Mouse (Mus musculus) T-cell, adult 2 months (primary cell): Measurements from ENCODE around the gene Crip1.

ENCODE experiments used
- DNase-seq: peaks from one replicate; pipeline ENCODE4 v3.0.0; 2022; ENCODE audit warnings: low spot score

The Crip1 gene

GRCm38 (mm10) chr12:113148381-113149035 lies 2.4 kb downstream of the Crip1 start:
- peak; percentile 14 for DNase-seq

GRCm38 (mm10) chr12:113149341-113149740 lies 3.2 kb downstream of the Crip1 start:
- no peak for DNase-seq

GRCm38 (mm10) chr12:113149896-113150295 lies 3.8 kb downstream of the Crip1 start:
- peak; percentile 62 for DNase-seq

- no peak for DNase-seq
Observed at GRCm38 (mm10) chr12:113150591-113150990, 4.5 kb downstream of the Crip1 start.

GRCm38 (mm10) chr12:113151046-113151445 lies 4.9 kb downstream of the Crip1 start:
- DNase-seq, result no peak

- peak; percentile 39 for DNase-seq
Observed at GRCm38 (mm10) chr12:113151661-113152271, 5.7 kb downstream of the Crip1 start.

- DNase-seq, result peak; percentile 76
Observed at GRCm38 (mm10) chr12:113152272-113152661, 6.2 kb downstream of the Crip1 start.

GRCm38 (mm10) chr12:113152991-113153525 lies 6.9 kb downstream of the Crip1 start:
- DNase-seq, result no peak

GRCm38 (mm10) chr12:113153971-113154370 lies 7.9 kb downstream of the Crip1 start:
- DNase-seq, result no peak

- DNase-seq, result no peak
Observed at GRCm38 (mm10) chr12:113154747-113155075, 8.6 kb downstream of the Crip1 start.

- peak; percentile 60 for DNase-seq
Observed at GRCm38 (mm10) chr12:113155076-113155771, 9.1 kb downstream of the Crip1 start.

- peak; percentile 100 for DNase-seq
Observed at GRCm38 (mm10) chr12:113155887-113156539, 9.9 kb downstream of the Crip1 start, which contains the start of gene Tedc1. Gene Tedc1 (plus strand): TSS chr12:113156421.

- DNase-seq, result no peak
Observed at GRCm38 (mm10) chr12:113156540-113156929, 10.4 kb downstream of the Crip1 start.

- DNase-seq, result no peak
Observed at GRCm38 (mm10) chr12:113157002-113157401, 10.9 kb downstream of the Crip1 start.

- DNase-seq, result no peak
Observed at GRCm38 (mm10) chr12:113157521-113157920, 11.4 kb downstream of the Crip1 start.

- no peak for DNase-seq
Observed at GRCm38 (mm10) chr12:113157971-113158370, 11.9 kb downstream of the Crip1 start.

- no peak for DNase-seq
Observed at GRCm38 (mm10) chr12:113163561-113164006, 17.5 kb downstream of the Crip1 start.

- peak; percentile 66 for DNase-seq
Observed at GRCm38 (mm10) chr12:113168031-113168536, 22.0 kb downstream of the Crip1 start.

GRCm38 (mm10) chr12:113176960-113177725 lies 31.0 kb downstream of the Crip1 start:
- no peak for DNase-seq

- DNase-seq, result no peak
Observed at GRCm38 (mm10) chr12:113181020-113181419, 34.9 kb downstream of the Crip1 start.

- no peak for DNase-seq
Observed at GRCm38 (mm10) chr12:113184945-113185344, 38.8 kb downstream of the Crip1 start.
